Mouse (Mus musculus) gonadal fat pad, adult 2 months (tissue): ENCODE results near the gene Spaca4. TPM values are rescaled to one million over a fixed set of nuclear protein-coding genes. Genes with fewer than 3 reads are reported as not detected.

Experiments used
- DNase-seq: peaks from one replicate; pipeline ENCODE4 v3.0.0-alpha.2; 2012; ENCODE audit warnings: low read depth
- polyA plus RNA-seq: library from polyadenylated mRNA; depleted of rRNA; stranded (reverse); fragments of >200 nt; gene quantifications from 2 replicates; pipeline ENCODE4 v1.2.3, GENCODE M21; 2012; rRNA removed

Spaca4 gene
- polyA plus RNA-seq = 0.93 and 1.3 TPM in 2 replicates

DNA sequence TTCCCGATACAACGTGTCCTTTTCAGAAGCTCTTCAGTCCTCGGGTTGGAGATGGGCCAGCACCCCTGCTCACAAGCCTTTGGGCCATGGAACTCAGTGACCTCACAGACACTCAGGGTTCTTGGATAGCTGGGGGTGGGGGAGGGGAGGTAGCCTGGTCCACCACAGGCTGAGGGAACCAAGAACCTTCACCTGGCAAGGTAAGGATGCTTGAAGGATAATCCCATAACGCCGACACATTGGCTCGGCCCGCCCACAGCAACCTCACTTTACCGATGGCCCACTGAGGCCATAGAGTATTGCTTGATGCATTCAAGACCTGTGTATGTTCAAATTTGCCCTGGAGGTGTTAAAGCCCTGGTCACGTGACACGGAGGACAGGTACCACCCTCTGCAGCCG is at the start of gene Spaca4:
Spaca4 (minus strand) TSS at position 101 of the 400 bp plus-strand sequence.
- DNase-seq = no peak

DNA sequence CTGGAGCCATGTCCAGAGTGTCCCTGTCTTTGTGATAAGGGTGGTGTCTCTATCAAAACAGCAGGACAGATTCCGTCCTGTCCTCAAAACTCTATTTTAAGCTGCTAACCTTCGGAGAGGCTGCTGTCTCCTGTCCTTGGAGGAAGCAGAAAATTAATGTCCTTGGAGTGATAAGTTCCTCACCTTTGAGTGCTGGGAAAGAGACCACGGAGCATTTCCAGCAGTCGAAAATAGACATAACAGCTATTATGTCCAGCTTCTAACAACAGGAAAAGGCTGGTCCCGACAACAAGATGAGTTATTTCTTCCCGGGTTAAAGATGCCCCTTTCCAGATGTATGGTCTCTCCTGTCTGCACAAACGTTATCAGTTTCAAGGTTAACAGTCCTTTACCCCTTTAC is 49.6 kb upstream of the Spaca4 start:
- no peak for DNase-seq

GRCm38 (mm10) chr7:45771101-45771500 is 45.5 kb upstream of the Spaca4 start:
- DNase-seq = no peak

DNA sequence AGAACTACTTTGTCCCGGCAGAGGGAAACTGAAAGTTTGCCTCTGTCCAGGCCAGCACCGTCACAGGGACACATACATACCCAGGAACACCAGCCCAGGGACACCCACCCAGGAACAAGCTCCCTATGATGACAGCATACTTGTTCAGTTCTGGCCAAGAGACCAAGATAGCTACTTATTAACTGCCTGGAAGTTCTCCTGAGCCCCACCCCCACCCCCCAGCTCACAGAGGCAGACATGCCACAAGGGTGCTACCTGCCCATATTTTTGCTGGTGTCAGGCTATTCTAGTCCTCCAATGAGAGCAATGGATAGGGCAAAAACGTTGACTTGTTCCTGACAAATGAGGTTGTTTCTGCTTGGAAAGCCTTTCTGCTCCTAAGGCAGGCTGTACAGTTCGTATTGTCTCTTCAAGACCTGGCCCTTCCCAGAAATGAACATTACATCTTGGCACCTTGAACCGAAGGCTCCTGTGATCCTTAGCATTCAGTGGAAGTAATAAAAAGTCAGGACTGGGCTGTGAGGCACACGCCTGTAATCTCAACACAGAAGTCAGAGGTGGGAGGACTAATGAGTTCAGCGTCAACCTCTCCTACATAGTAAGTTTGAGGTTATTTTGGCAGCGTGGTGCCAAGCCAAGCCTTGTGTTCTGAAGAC is 44.9 kb upstream of the Spaca4 start:
- no peak for DNase-seq

DNA sequence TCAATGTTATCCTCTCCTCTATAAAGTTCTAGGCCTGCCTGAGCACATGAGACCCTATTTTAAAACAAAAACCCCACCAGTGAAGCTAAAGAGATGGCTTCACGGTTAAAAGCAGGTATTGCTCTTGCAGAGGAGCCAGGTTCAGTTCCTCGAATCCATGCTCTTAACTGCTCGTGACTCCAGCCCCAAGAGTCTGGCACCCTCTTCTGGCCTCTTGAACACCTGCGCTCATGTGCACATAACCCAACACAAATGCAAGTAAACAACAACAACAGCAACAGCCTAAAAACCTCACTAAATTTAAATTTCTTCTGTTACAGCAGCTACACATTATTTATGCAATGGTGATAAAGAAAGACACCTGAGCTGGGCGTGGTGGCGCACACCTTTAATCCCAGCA is 41.9 kb upstream of the Spaca4 start:
- DNase-seq = no peak

GRCm38 (mm10) chr7:45766764-45767163 is 41.2 kb upstream of the Spaca4 start:
- DNase-seq = no peak

- DNase-seq = no peak
These were observed 40.4 kb upstream of the Spaca4 start for GRCm38 (mm10) chr7:45765995-45766394.

- no peak for DNase-seq
These were observed 34.5 kb upstream of the Spaca4 start for GRCm38 (mm10) chr7:45760151-45760550.

DNA sequence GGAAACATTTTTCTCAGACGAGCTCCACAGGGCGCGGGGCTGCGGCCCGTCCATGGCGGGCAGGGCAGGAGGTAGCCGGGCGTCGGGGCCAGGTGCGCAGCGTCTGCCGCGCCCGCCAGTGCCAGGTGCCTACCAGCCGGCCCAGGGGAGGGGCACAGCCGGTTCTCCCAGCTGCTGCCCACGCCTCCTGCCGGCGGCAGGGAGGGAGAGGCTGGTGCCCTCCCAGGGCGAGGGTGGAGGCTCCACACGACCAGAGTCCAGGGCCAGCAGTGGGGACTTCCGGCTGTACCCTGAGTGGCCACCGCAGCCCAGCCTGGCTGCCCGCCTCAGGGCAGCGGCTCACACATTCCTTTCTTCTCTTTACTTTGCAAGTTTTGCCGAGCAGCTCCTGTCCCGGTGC is 33.8 kb upstream of the Spaca4 start:
- no peak for DNase-seq

GRCm38 (mm10) chr7:45755703-45756102 is 30.1 kb upstream of the Spaca4 start:
- DNase-seq = no peak

DNA sequence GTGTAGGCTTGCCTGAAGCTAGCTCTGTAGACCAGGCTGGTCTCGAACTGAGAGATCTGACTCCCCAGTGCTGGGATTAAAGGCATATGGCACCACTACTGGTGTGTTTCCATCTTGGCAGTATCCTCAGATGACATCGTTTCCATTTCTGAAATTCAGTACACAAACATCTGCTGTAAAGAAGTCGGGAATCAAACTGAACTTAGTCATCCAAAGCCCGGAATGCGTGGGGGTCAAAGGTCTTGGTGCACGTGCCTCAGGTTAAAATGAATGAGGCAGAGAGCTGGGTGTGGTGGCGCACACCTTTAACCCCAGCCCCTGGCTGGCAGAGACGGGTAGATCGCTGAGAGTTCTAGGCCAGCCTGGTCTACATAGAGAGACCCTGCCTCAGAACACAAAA is 24.5 kb upstream of the Spaca4 start:
- no peak for DNase-seq

GRCm38 (mm10) chr7:45749401-45749800 is 23.8 kb upstream of the Spaca4 start:
- no peak for DNase-seq

GRCm38 (mm10) chr7:45748110-45748509 is 22.5 kb upstream of the Spaca4 start:
- no peak for DNase-seq

GRCm38 (mm10) chr7:45747450-45747849 is 21.8 kb upstream of the Spaca4 start:
- no peak for DNase-seq

DNA sequence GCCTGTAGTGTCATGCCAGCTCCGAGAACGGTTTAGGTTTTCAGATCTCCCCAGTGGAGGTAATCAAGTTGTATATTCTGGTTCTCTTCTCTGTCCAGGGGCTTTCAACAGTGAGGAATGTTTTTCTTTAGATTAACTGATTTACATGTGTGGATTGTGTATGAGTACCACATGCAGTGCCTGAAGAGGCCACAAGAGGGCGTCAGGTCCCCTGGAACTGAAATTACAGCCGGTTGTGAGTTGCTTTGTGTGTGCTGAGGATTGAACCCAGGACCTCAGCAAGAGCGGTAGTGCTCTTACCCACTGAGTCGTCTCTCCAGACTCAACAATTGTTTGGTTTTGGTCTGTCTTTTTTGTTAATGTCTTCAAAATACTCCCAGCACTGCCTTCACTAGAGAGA is 20.9 kb upstream of the Spaca4 start:
- DNase-seq = no peak

DNA sequence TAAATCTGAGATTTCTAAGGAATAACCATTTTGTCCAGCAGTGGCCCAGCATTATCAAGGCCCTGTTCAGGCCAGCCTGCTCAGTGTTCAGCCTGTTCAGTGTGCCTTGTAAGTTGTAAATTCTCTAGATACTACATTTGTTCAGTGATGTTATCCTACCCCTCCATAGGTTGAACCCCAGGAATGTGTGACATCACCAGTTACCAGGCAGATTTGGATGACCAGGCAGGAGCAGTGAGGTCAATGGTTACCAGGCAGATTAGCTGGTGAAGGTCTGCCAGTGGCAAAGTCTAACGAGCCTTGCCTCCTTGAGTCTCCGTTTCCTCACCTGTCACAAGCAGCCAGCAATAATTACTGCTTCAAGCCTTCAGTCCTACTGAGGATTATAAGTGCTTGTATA is 18.8 kb upstream of the Spaca4 start:
- no peak for DNase-seq

DNA sequence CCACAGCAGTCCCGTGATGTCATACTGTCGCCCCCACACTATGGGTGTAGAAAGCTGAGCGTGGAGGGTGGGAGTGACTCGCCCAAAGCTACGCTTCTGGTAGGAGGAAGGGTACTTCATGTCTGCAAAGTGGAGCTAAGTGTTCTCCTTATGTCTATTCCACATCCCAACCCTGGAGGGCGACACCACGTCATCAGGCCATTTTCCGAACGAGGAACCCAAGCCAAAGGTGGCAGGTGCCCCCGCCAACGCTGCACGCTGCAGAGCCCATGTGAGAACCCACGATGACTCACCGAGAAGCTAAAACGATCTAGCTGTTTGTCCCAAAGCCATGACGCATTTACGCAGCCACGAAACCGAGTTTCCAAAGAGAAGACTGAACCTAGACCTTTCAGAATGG is 16.7 kb upstream of the Spaca4 start:
- no peak for DNase-seq

- DNase-seq = no peak
These were observed 16.2 kb upstream of the Spaca4 start for GRCm38 (mm10) chr7:45741777-45742176.

DNA sequence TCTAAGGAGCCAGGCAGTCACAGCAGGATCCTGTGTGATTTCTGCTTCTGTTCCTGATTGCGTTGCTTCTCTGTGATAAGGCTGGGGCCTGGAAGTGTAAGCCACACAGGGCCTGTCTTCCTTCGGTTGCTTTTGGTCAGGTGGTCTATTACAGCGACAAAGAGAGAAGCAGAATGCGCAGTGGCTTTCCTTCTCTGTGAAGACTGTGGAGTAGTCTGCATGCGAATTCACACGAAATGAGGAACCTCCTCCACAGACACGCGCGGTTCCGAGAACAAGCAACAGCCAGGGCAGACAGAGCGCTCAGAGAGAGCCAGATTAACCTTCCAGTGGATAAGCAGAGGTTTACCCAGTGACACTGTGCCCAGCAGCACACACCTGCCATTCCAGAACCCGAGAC is 15.7 kb upstream of the Spaca4 start:
- no peak for DNase-seq

GRCm38 (mm10) chr7:45739820-45740219 is 14.2 kb upstream of the Spaca4 start:
- DNase-seq = no peak

DNA sequence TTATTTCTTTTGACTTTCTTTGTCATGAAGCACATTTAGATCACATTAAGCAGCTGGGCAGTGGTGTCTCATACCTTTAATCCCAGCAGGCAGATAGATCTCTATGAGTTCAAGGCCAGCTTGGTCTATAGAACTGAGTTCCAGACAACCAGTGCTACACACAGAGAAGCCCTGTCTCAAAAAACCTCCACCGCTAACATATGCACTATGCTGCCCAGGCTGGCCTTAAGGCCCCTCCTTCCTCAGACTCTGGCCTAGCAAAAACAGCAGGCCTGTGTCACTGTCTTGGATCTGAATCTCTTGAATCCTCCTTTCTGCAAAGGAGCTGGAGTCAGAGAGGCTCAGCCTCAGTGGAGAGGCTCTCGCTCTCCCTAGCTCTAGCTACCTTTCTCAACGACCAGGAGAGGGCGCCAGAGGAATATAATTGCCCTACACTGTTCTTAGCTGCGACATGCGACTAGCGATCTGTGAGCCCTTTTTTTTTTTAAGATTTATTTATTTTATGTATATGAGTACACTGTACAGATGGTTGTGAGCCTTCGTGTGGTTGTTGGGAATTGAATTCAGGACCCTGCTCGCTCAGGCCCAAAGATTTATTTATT is 13.7 kb upstream of the Spaca4 start:
- no peak for DNase-seq

DNA sequence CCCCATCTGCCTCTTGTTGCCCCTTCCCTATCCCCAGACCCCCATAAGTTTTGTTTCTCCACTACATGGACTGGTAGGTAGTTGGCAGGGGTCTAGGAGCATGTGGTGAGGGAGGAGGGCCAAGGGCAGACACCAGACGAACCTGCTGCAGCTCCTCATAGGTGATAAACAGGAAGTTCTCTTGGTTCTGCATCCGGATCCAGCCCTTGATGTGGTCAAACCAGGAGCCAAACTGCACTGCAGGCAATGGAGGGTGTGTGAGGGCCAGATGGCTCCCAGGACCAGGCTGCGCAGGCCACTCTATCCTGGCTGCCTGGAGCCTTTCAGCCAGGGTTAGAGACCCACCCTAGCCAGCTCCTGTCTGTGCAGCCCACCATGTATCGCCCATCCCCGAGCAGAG is 7.9 kb upstream of the Spaca4 start:
- DNase-seq = no peak

- DNase-seq = no peak
These were observed 5.3 kb upstream of the Spaca4 start for GRCm38 (mm10) chr7:45730727-45731431.
